Mouse (Mus musculus): ENCODE measurements around the gene Vps37d.
"Not testable (repeated sequence)": the region's sequence is repeated elsewhere in the genome, so short reads cannot be mapped to it uniquely, and the experiment has no call there.

The Vps37d gene

GRCm38 (mm10) chr5:135075655-135076054 is 2.4 kb downstream of the Vps37d start:
- no peak for DNase-seq (ENCODE audit: low read depth, low spot score)

GRCm38 (mm10) chr5:135073349-135074150 is 4.5 kb downstream of the Vps37d start:
- no peak for DNase-seq (ENCODE audit: low read depth, low spot score)

GRCm38 (mm10) chr5:135072720-135073119 is 5.3 kb downstream of the Vps37d start:
- DNase-seq (ENCODE audit: low read depth, low spot score), result no peak

- DNase-seq (ENCODE audit: low read depth, low spot score), result no peak
Observed at GRCm38 (mm10) chr5:135072061-135072460, 6.0 kb downstream of the Vps37d start.

- DNase-seq (ENCODE audit: low read depth, low spot score), result no peak
Observed at GRCm38 (mm10) chr5:135070448-135070847, 7.6 kb downstream of the Vps37d start.

GRCm38 (mm10) chr5:135066008-135066407 is 12.1 kb downstream of the Vps37d start:
- DNase-seq (ENCODE audit: low read depth, low spot score), result no peak

GRCm38 (mm10) chr5:135064909-135065446 is 13.1 kb downstream of the Vps37d start, which contains the start of gene Bud23:
Gene Bud23, minus strand, starts transcription at chr5:135064959.
- DNase-seq (ENCODE audit: low read depth, low spot score), result not testable (repeated sequence)

GRCm38 (mm10) chr5:135064382-135064766 is 13.7 kb downstream of the Vps37d start:
- DNase-seq (ENCODE audit: low read depth, low spot score), result no peak

- peak; percentile 86 for DNase-seq (ENCODE audit: low read depth, low spot score)
Observed at GRCm38 (mm10) chr5:135063629-135064381, 14.3 kb downstream of the Vps37d start, which contains the start of gene Dnajc30. Gene Dnajc30, plus strand, starts transcription at chr5:135064202.

GRCm38 (mm10) chr5:135053356-135053755 is 24.7 kb downstream of the Vps37d start:
- no peak for DNase-seq (ENCODE audit: low read depth, low spot score)

- not testable (repeated sequence) for DNase-seq (ENCODE audit: low read depth, low spot score)
Observed at GRCm38 (mm10) chr5:135049268-135049667, 28.8 kb downstream of the Vps37d start.

- DNase-seq (ENCODE audit: low read depth, low spot score), result no peak
Observed at GRCm38 (mm10) chr5:135048539-135048938, 29.5 kb downstream of the Vps37d start.

GRCm38 (mm10) chr5:135044575-135044974 is 33.5 kb downstream of the Vps37d start:
- DNase-seq (ENCODE audit: low read depth, low spot score), result no peak

- peak; percentile 74 for DNase-seq (ENCODE audit: low read depth, low spot score)
Observed at GRCm38 (mm10) chr5:135042105-135042788, 35.8 kb downstream of the Vps37d start.

GRCm38 (mm10) chr5:135040777-135041176 is 37.3 kb downstream of the Vps37d start:
- no peak for DNase-seq (ENCODE audit: low read depth, low spot score)

- no peak for DNase-seq (ENCODE audit: low read depth, low spot score)
Observed at GRCm38 (mm10) chr5:135040059-135040458, 38.0 kb downstream of the Vps37d start.

- no peak for DNase-seq (ENCODE audit: low read depth, low spot score)
Observed at GRCm38 (mm10) chr5:135039541-135039940, 38.5 kb downstream of the Vps37d start.

GRCm38 (mm10) chr5:135037946-135038345 is 40.1 kb downstream of the Vps37d start:
- no peak for DNase-seq (ENCODE audit: low read depth, low spot score)

GRCm38 (mm10) chr5:135035608-135036359 is 42.3 kb downstream of the Vps37d start:
- no peak for DNase-seq (ENCODE audit: low read depth, low spot score)

- DNase-seq (ENCODE audit: low read depth, low spot score), result no peak
Observed at GRCm38 (mm10) chr5:135034593-135034992, 43.5 kb downstream of the Vps37d start.

GRCm38 (mm10) chr5:135032581-135032980 is 45.5 kb downstream of the Vps37d start:
- no peak for DNase-seq (ENCODE audit: low read depth, low spot score)

Data from WW6 (cell line).